Mouse (Mus musculus) ES-Bruce4 (cell line): Measurements from ENCODE around the gene Slc13a1. TPM values are rescaled to one million over a fixed set of nuclear protein-coding genes. Genes with fewer than 3 reads are reported as not detected.
"Not testable (repeated sequence)": the region's sequence is repeated elsewhere in the genome, so short reads cannot be mapped to it uniquely, and the experiment has no call there.

Experiments used
- H3K27ac ChIP-seq: 2 replicates; pipeline ENCODE4 v1.5.1; 2012; ENCODE audit warnings: low read length, inconsistent platforms; ENCODE audit not compliant: insufficient read depth
- H3K27me3 ChIP-seq: 2 replicates; pipeline ENCODE4 v1.6.1; 2012; ENCODE audit warnings: mild to moderate bottlenecking, low read length, inconsistent platforms; ENCODE audit not compliant: control insufficient read depth, poor library complexity, insufficient read depth, severe bottlenecking
- H3K36me3 ChIP-seq: 2 replicates; pipeline ENCODE4 v1.6.1; 2012; ENCODE audit warnings: inconsistent platforms, mild to moderate bottlenecking, low read length, moderate library complexity; ENCODE audit not compliant: control insufficient read depth, poor library complexity, insufficient read depth, severe bottlenecking
- H3K4me1 ChIP-seq: one replicate; pipeline ENCODE4 v1.8.1; 2011; ENCODE audit warnings: low read length; ENCODE audit not compliant: control insufficient read depth, insufficient read depth
- H3K4me3 ChIP-seq: 2 replicates; pipeline ENCODE4 v1.5.1; 2011; ENCODE audit warnings: low read depth, mild to moderate bottlenecking, low read length
- H3K9ac ChIP-seq: 2 replicates; pipeline ENCODE4 v1.6.1; 2012; ENCODE audit warnings: low read depth, mild to moderate bottlenecking, inconsistent platforms; ENCODE audit not compliant: poor library complexity, severe bottlenecking
- H3K9me3 ChIP-seq: replicated peaks from 2 replicates; pipeline ENCODE4 v1.6.1; 2012; ENCODE audit warnings: mild to moderate bottlenecking, low read length, inconsistent platforms; ENCODE audit not compliant: control insufficient read depth, poor library complexity, insufficient read depth, severe bottlenecking
- CTCF ChIP-seq: IDR thresholded peaks from one replicate; pipeline ENCODE4 v1.8.1; 2011; ENCODE audit warnings: low read depth, low read length
- EP300 ChIP-seq: IDR thresholded peaks from 2 replicates; pipeline ENCODE4 v1.6.1; 2011; ENCODE audit warnings: low read depth, low read length; ENCODE audit not compliant: insufficient read depth
- POLR2A ChIP-seq: IDR thresholded peaks from one replicate; pipeline ENCODE4 v1.8.1; 2011; ENCODE audit warnings: low read length; ENCODE audit not compliant: insufficient read depth
- polyA plus RNA-seq: library from polyadenylated mRNA; stranded (reverse); fragments of >200 nt; gene quantifications from 2 replicates; pipeline ENCODE4 v1.2.4, GENCODE M21; 2011; ENCODE audit warnings: low read depth; ENCODE audit not compliant: missing spikeins, insufficient read depth, insufficient read length

Slc13a1 gene
- not detected in 2 replicates for polyA plus RNA-seq

DNA sequence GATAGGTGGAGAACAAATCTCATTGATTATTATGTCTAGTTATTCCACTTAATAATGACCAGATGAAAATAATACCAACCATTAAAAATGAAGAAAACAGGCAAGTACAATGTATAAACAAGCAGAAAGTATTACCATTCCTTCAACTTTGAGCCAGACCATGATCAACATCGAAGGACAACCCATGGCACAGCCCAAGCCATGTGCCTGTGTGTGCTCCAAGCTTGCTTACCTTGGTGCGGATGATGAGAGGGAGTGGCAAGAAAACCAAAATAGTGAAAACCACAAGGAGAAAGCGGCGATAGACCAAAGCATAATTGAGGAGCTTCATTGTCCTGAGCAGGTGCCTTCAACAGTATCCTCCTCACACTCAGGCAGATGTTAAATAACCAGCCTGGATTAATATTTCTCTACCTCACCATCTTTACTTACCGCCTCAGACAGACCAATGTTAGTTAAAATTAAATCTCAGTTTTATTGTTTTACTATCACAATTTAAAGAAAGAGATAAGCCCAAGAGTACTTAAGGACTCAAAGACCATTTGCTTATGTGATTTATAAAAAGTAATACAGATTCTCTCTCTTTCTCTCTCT is at the start of gene Slc13a1:
TSS of gene Slc13a1 (minus strand) at position 359 of the 594 bp plus-strand sequence.
- H3K4me3 ChIP-seq: no peak within 1 kb of the TSS
- TF ChIP-seq CTCF (no peak), POLR2A (no peak), EP300 (no peak)
- no peak within 1 kb of the TSS for H3K27ac ChIP-seq
- H3K27me3 ChIP-seq: no peaks in the 10 kb centered on the region
- no peaks in the 10 kb centered on the region for H3K36me3 ChIP-seq
- H3K9me3 ChIP-seq: no peaks in the 10 kb centered on the region
- no peak within 1 kb of the TSS for H3K9ac ChIP-seq
- H3K4me1 ChIP-seq: no peaks in the 10 kb centered on the region

- Histone ChIP-seq H3K9ac (no peak overlapping the region), H3K27me3 (no peaks in the 10 kb centered on the region), H3K36me3 (no peaks in the 10 kb centered on the region), H3K4me1 (no peaks in the 10 kb centered on the region), H3K4me3 (no peak overlapping the region), H3K9me3 (no peaks in the 10 kb centered on the region), H3K27ac (no peak overlapping the region)
- no peak for TF ChIP-seq CTCF
- TF ChIP-seq EP300: no peak
- no peak for TF ChIP-seq POLR2A
Measured at GRCm38 (mm10) chr6:24207866-24208265, 40.0 kb upstream of the Slc13a1 start.

- Histone ChIP-seq H3K36me3 (no peaks in the 10 kb centered on the region), H3K4me1 (no peaks in the 10 kb centered on the region), H3K9ac (no peak overlapping the region), H3K27ac (no peak overlapping the region), H3K27me3 (no peaks in the 10 kb centered on the region), H3K4me3 (no peak overlapping the region), H3K9me3 (peaks cover 11% of the 10 kb centered on the region)
- TF ChIP-seq CTCF: no peak
Measured at GRCm38 (mm10) chr6:24202226-24202625, 34.3 kb upstream of the Slc13a1 start.

DNA sequence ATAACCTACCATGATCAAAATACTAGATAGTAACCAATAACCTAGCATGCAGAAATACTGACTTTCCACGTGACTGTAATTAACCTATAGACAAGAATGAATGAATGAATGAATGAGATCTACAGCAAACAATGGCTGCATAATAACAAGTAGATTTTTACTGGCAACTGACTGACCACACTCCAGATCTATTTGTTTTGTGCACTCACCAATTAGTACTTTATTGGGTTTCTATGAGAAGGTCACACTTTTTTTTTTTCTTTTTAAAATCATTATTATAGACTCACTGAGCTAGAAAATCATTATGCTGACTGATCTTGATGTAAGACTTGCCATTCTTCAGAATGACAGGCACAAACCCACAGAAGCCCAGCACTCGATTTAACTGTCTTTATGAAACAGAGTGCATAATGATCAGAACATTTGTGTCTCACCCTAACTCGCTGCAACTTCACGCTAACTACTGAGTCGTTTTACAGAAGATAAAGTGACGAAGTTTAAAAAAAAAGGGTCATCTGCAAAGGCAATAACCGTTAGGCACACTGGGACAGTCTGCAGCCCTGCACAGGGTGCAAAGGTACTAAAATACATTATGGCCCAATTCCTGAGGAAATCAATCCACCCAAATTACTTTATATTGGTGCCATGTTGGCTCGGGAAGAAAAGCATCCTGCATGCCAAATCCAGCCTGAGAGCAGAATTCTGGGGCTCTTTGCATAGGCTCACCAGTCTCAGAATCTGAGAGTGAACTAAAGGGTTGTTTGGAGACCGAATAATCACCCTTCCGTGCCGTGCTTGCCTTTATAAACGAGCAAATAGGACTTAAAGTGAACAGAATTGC is 33.0 kb upstream of the Slc13a1 start:
- H3K27ac ChIP-seq: no peak overlapping the region
- no peaks in the 10 kb centered on the region for H3K4me1 ChIP-seq
- no peaks in the 10 kb centered on the region for H3K27me3 ChIP-seq
- H3K9me3 ChIP-seq: peaks cover 16% of the 10 kb centered on the region
- H3K36me3 ChIP-seq: no peaks in the 10 kb centered on the region
- no peak overlapping the region for H3K9ac ChIP-seq
- TF ChIP-seq CTCF (no peak), POLR2A (no peak), EP300 (no peak)
- no peak overlapping the region for H3K4me3 ChIP-seq

DNA sequence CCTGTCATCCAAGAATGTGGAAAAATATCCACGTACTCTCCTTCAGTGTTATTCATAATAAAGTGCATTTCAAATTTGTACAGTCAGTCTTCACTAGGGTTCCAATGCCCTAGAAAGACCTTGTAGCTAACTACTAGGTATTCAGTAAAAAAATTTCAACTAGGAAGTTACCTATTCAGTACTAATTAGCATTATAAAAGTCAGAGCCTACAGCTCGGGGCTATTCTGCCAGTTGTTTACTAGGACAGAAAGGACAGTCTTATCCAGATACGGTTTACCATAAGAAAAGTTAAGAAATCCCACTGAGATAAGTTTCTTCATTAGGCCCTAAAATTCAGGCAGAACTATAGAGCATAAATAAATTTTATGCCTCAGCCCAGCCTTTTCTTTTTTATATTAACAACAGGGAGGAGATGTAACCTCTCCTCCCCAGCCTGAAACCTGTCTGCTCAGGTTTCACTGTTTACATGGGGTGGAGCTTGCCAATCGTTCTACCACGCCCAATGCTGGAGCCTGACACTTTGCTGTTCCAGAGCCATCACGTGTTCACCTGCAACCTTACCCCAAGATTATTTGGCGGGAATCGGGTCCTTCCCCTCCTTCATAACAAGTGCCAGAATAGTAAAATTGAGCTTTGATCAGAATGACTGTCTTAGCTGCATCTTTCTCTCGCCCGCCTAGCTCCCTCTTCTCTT is 29.8 kb upstream of the Slc13a1 start:
- H3K27me3 ChIP-seq, H3K36me3 ChIP-seq, H3K4me1 ChIP-seq, H3K4me3 ChIP-seq, H3K27ac ChIP-seq, H3K9ac ChIP-seq: not testable (repeated sequence)
- H3K9me3 ChIP-seq: peaks cover 16% of the 10 kb centered on the region
- peak; percentile 47; the same call in 1 of the 2 replicates for TF ChIP-seq EP300

- TF ChIP-seq EP300: peak; percentile 55; the same call in 1 of the 2 replicates
- not testable (repeated sequence) for H3K36me3 ChIP-seq, H3K4me3 ChIP-seq, H3K4me1 ChIP-seq, H3K9ac ChIP-seq, H3K27ac ChIP-seq, H3K27me3 ChIP-seq
- peaks cover 16% of the 10 kb centered on the region for H3K9me3 ChIP-seq
Measured at GRCm38 (mm10) chr6:24196406-24196805, 28.5 kb upstream of the Slc13a1 start.
